ENCODE assay signal across 30 mouse cellular contexts in the genomic region with DNA sequence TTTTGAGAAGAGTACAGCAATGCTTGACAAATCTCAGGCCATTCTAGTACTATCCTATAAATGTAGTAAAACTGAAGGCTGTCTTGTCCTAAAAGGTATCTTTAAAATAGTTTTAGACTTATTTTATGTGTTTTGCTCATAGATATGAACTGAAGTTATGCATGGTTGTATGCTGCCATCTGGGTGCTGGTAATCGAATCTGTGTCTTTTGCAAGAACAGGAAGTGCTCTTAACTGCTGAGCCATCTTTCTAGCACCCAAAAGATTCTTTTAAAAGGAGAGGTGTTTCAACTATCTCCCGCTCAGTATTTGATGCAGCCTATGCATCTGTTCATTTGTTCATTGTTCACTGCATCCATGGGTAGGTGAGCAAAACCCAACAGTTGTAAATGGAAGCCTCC. TPM values are rescaled to one million over a fixed set of nuclear protein-coding genes. Genes with fewer than 3 reads are reported as not detected.
DNase-seq lines count a peak whose midpoint lies in the region; ATAC-seq lines count a peak whose summit lies in the region.
"Had no signal": no experiment of that assay in that cellular context is flagged by ENCODE, and none has a peak within 500 bp of the region (broad histone marks: within the 10 kb centered on the region; RNA-seq: fewer than 3 reads in every experiment).

No protein-coding gene starts in this region.

- peak; percentile 23 for DNase-seq in thymus, postnatal 0 days (ENCODE audit: low spot score)
- DNase-seq in thymus, adult 18-20 months = no peak
- no peak for DNase-seq in kidney, postnatal 4 days
- no peak for DNase-seq in frontal cortex, postnatal 14 days (ENCODE audit: low spot score in 2 of 2)
- no peak for DNase-seq in cerebellum, postnatal 10 days
- DNase-seq: adrenal gland, adult 2 months; adrenal gland, postnatal 14 days; B cell, adult 2 months; cerebellum, adult 11-12 months; cerebellum, adult 8-10 months; cerebellum, postnatal 14 days; gastrocnemius, postnatal 36 days; heart, postnatal 10 days; heart, postnatal 36 days had no signal

- peak; percentile 15 for ATAC-seq in activated CD4-positive, CD25-positive, alpha-beta regulatory T cell, adult 4 months
- ATAC-seq in neutrophil, adult 5-6 weeks (ENCODE audit: extremely low read depth, insufficient number of reproducible peaks, low FRiP score, poor library complexity, severe bottlenecking) = 0 out of 2 replicates have a peak, but pooled peaks have one; percentile 13
- ATAC-seq: forebrain, embryonic 13.5 days; forebrain, embryonic 16.5 days; hindbrain, embryonic 16.5 days; inflammation-experienced regulatory T-cells, adult 6 months; intestine, embryonic 16.5 days; Patski had no signal

RNA-seq across cellular contexts. Expression of gene Cxcr6, which starts 1.0 kb away (rescaled TPM):
- polyA plus RNA-seq in thymus, postnatal 0 days (2015; fragmentation: Nextera tagmentation; extraction: Ambion mirVana) = 17.4 and 17.8 TPM in 2 replicates
- 100 to 1,000 TPM; 117 to 287 TPM for polyA plus RNA-seq in activated CD4-positive, CD25-positive, alpha-beta regulatory T cell, adult 4 months (2017; shearing (Covaris generic))
- 5.1 and 6.0 TPM in 2 replicates for total RNA-seq in neutrophil, adult 5-6 weeks (2017)
- total RNA-seq: adrenal gland, postnatal 14 days; adrenal gland, postnatal 4 days; gastrocnemius, adult 8-10 months; gastrocnemius, postnatal 36 days; granulocyte monocyte progenitor cell, adult 5-6 weeks; heart, postnatal 10 days; heart, postnatal 36 days had no signal
- polyA plus RNA-seq: embryonic facial prominence, embryonic 11.5 days; G1E; hindbrain, embryonic 10.5 days had no signal

RNA-seq across cellular contexts. Expression of gene Fyco1, which starts 46.5 kb away (rescaled TPM):
- polyA plus RNA-seq in thymus, postnatal 0 days (2015; fragmentation: Nextera tagmentation; extraction: Ambion mirVana) = 5.6 and 10.3 TPM in 2 replicates
- 10 to 100 TPM; 27.8 to 29.5 TPM for polyA plus RNA-seq in activated CD4-positive, CD25-positive, alpha-beta regulatory T cell, adult 4 months (2017; shearing (Covaris generic))
- 33.2 and 36.3 TPM in 2 replicates for total RNA-seq in neutrophil, adult 5-6 weeks (2017)

RNA-seq across cellular contexts. Expression of gene Xcr1, which starts 56.6 kb away (rescaled TPM):
- 0.75 and 1.0 TPM in 2 replicates for polyA plus RNA-seq in thymus, postnatal 0 days (2015; fragmentation: Nextera tagmentation; extraction: Ambion mirVana)
- under 1 TPM; 0.64 to 0.67 TPM for polyA plus RNA-seq in activated CD4-positive, CD25-positive, alpha-beta regulatory T cell, adult 4 months (2017; shearing (Covaris generic))
- 0.12 TPM in 1 of 2 replicates, not detected in the other for total RNA-seq in neutrophil, adult 5-6 weeks (2017)
- total RNA-seq: gastrocnemius, adult 8-10 months; gastrocnemius, postnatal 36 days; granulocyte monocyte progenitor cell, adult 5-6 weeks; heart, postnatal 10 days; heart, postnatal 36 days had no signal
- polyA plus RNA-seq: embryonic facial prominence, embryonic 11.5 days; G1E; heart, embryonic 12.5 days; heart, embryonic 15.5 days had no signal
